ENCODE assay signal across 11 mouse cellular contexts in genomic region chr12:24963393-24964022, GRCm38 (mm10). TPM values are rescaled to one million over a fixed set of nuclear protein-coding genes. Genes with fewer than 3 reads are reported as not detected.
DNase-seq lines count a peak whose midpoint lies in the region; ATAC-seq and TF ChIP-seq lines count a peak whose summit lies in the region.
"Had no signal": no experiment of that assay in that cellular context is flagged by ENCODE, and none has a peak within 500 bp of the region (broad histone marks: within the 10 kb centered on the region; RNA-seq: fewer than 3 reads in every experiment).

No protein-coding gene starts in this region.

- peak overlapping the region; percentile 68 for H3K4me2 ChIP-seq in heart, embryonic 12.5 days

- whole genome bisulfite sequencing in heart, embryonic 12.5 days = 38% methylated on average over 13 of the region's 13 CpGs

- H3K4me1 ChIP-seq in ES-E14 (ENCODE audit: control insufficient read depth in 2 of 2, insufficient read depth in 2 of 2, low read length in 2 of 2, poor library complexity in 1 of 2) = peaks cover 0 to 4% of the 10 kb centered on the region in 2 experiments; a peak in 1 of 4 replicates
- peaks cover 23% of the 10 kb centered on the region for H3K4me1 ChIP-seq in heart, embryonic 12.5 days (replicated peaks)

- no peaks in the 10 kb centered on the region; the same call in 1 of the 2 replicates for H3K36me3 ChIP-seq in ES-E14 (ENCODE audit: control insufficient read depth, insufficient read depth, low read length, poor library complexity, severe bottlenecking)
- peaks cover 10% of the 10 kb centered on the region for H3K36me3 ChIP-seq in heart, embryonic 12.5 days

- H3K9ac ChIP-seq in ES-E14 (ENCODE audit: insufficient read depth, low read depth, low read length, poor library complexity, severe bottlenecking) = no peak overlapping the region
- H3K9ac ChIP-seq in heart, embryonic 12.5 days = peak overlapping the region; percentile 56; the same call in 1 of the 2 replicates

- DNase-seq in 416B (ENCODE audit: low read depth) = peak; percentile 51
- DNase-seq in ES-E14 (ENCODE audit: low read depth, low spot score) = no peak
- peak; percentile 36 for DNase-seq in layer of hippocampus, adult 9-11 months
- no peak for DNase-seq in left cerebral cortex, adult 18-20 months (ENCODE audit: low spot score in 2 of 2)
- no peak for DNase-seq in thymus, postnatal 10 days (ENCODE audit: low spot score in 2 of 2)
- DNase-seq in thymus, postnatal 0 days (ENCODE audit: low spot score) = no peak
- DNase-seq: embryo, embryonic 11 days; right cerebral cortex, adult 18-20 months had no signal

- H3K9me3 ChIP-seq in ES-E14 (ENCODE audit: control insufficient read depth, insufficient read depth, low read depth, low read length) = no peaks in the 10 kb centered on the region
- H3K9me3 ChIP-seq in heart, embryonic 12.5 days (replicated peaks) = peaks cover 5% of the 10 kb centered on the region; the same call in 1 of the 2 replicates

- peak; percentile 51; the same call in 1 of the 2 replicates for ATAC-seq in heart, embryonic 12.5 days (ENCODE audit: insufficient number of reproducible peaks, low FRiP score)
- ATAC-seq in CD4-positive, CD25-positive, alpha-beta regulatory T cell, adult 4 months = no peak

- no peak overlapping the region for H3K27ac ChIP-seq in ES-E14 (ENCODE audit: insufficient read depth, low read depth, low read length, poor library complexity, severe bottlenecking)
- H3K27ac ChIP-seq in heart, embryonic 12.5 days (ENCODE audit: poor library complexity, severe bottlenecking) = peak overlapping the region; percentile 75
- H3K27ac ChIP-seq: macrophage had no signal

- in situ Hi-C loops in ES-E14 (cut with MboI; ENCODE audit: low sequenced_read_pairs in 2 of 2, unreplicated experiment in 2 of 2) = no loop called here

- no peaks in the 10 kb centered on the region for H3K27me3 ChIP-seq in heart, embryonic 12.5 days (replicated peaks)

- H3K4me3 ChIP-seq in ES-E14 (ENCODE audit: insufficient read depth in 1 of 2, low read depth in 1 of 2, low read length in 2 of 2, poor library complexity in 1 of 2, severe bottlenecking in 1 of 2) = no peak overlapping the region
- H3K4me3 ChIP-seq in heart, embryonic 12.5 days = peak overlapping the region; percentile 33

TF ChIP-seq in ES-E14, 5 proteins besides CTCF, POLR2A, EP300 and RAD21:
- no peak for TF ChIP-seq CHD2 (IDR thresholded peaks at IDR 0.05; ENCODE audit: low read depth, low read length)
- TF ChIP-seq HCFC1 (IDR thresholded peaks at IDR 0.05; ENCODE audit: borderline replicate concordance, insufficient read depth, low read length) = no peak
- 0 out of 2 replicates have a peak, but pooled peaks have one; percentile 38 for TF ChIP-seq MAFK (IDR thresholded peaks at IDR 0.05; ENCODE audit: insufficient read depth, low read depth, low read length)
- TF ChIP-seq ZC3H11A (IDR thresholded peaks at IDR 0.05; ENCODE audit: borderline replicate concordance, low read depth, low read length) = no peak
- TF ChIP-seq ZNF384 (IDR thresholded peaks at IDR 0.05; ENCODE audit: low read depth, low read length) = no peak

RNA-seq across cellular contexts. Expression of gene Kidins220, which starts 11.2 kb away (rescaled TPM):
- total RNA-seq in ES-E14 (2012; rRNA removed) = 26.1 and 38.0 TPM in 2 replicates
- polyA plus RNA-seq in heart, embryonic 12.5 days (2016; fragmentation: Nextera tagmentation; extraction: Ambion mirVana) = 46.1 and 46.7 TPM in 2 replicates
- total RNA-seq in left cerebral cortex, adult 18-20 months (2021) = 100 to 1,000 TPM; 322 to 340 TPM
- polyA plus RNA-seq in CD4-positive, CD25-positive, alpha-beta regulatory T cell, adult 4 months (2017; shearing (Covaris generic)) = 10 to 100 TPM; 14.1 to 19.3 TPM
- 14.2 and 15.8 TPM in 2 replicates for polyA plus RNA-seq in thymus, postnatal 0 days (2015; fragmentation: Nextera tagmentation; extraction: Ambion mirVana)

Comparison
In these comparisons a context has a peak if more than half of its experiments do, and no peak if none do; other contexts are left out.
1. DNase-seq: peak in 416B (single experiment) and layer of hippocampus, adult 9-11 months (single experiment); none in ES-E14 (single experiment), left cerebral cortex, adult 18-20 months (0 of 2), thymus, postnatal 10 days (0 of 2) and thymus, postnatal 0 days (single experiment).